Mouse (Mus musculus) embryonic facial prominence, embryonic 11.5 days (tissue): Measurements from ENCODE around the gene Slc2a1. TPM values are rescaled to one million over a fixed set of nuclear protein-coding genes. Genes with fewer than 3 reads are reported as not detected.

ENCODE experiments used
- ATAC-seq: fragments of 200-750 bp; cut with Nextera tagmentation; replicated peaks from 2 replicates; pipeline ENCODE4 v1.8.0; 2017; ENCODE audit warnings: low read depth; ENCODE audit not compliant: insufficient number of reproducible peaks, low FRiP score, low TSS enrichment
- DNase-seq: peaks from one replicate; pipeline ENCODE4 v3.0.0-alpha.2; 2015; ENCODE audit warnings: low spot score
- H3K27ac ChIP-seq: fragments of 300-500 bp; sonication (generic); replicated peaks from 2 replicates; pipeline ENCODE4 v1.5.1; 2014; ENCODE audit warnings: mild to moderate bottlenecking, low read depth, low read length, control low read depth
- H3K27me3 ChIP-seq: fragments of 300-500 bp; sonication (generic); 2 replicates; pipeline ENCODE4 v1.6.1; 2014; ENCODE audit warnings: mild to moderate bottlenecking, low read length, moderate library complexity, mixed read lengths; ENCODE audit not compliant: control insufficient read depth, insufficient read depth
- H3K36me3 ChIP-seq: fragments of 300-500 bp; sonication (generic); replicated peaks from 2 replicates; pipeline ENCODE4 v1.6.1; 2014; ENCODE audit warnings: low read depth, mild to moderate bottlenecking, low read length, moderate library complexity, mixed read lengths; ENCODE audit not compliant: control insufficient read depth, insufficient read depth
- H3K4me1 ChIP-seq: fragments of 300-500 bp; sonication (generic); 2 replicates; pipeline ENCODE4 v1.6.1; 2014; ENCODE audit warnings: low read length, mixed read lengths; ENCODE audit not compliant: control insufficient read depth, insufficient read depth
- H3K4me2 ChIP-seq: fragments of 300-500 bp; sonication (generic); 2 replicates; pipeline ENCODE4 v1.6.1; 2014; ENCODE audit warnings: low read depth, mild to moderate bottlenecking, control low read depth, low read length, moderate library complexity
- H3K4me3 ChIP-seq: fragments of 300-500 bp; sonication (generic); 2 replicates; pipeline ENCODE4 v1.5.1; 2014; ENCODE audit warnings: low read depth, low read length, control low read depth
- H3K9ac ChIP-seq: fragments of 300-500 bp; sonication (generic); replicated peaks from 2 replicates; pipeline ENCODE4 v1.6.1; 2014; ENCODE audit warnings: mild to moderate bottlenecking, control low read depth, low read length
- H3K9me3 ChIP-seq: fragments of 300-500 bp; sonication (generic); replicated peaks from 2 replicates; pipeline ENCODE4 v1.6.1; 2016; ENCODE audit warnings: mild to moderate bottlenecking, low read length, inconsistent platforms, mixed read lengths; ENCODE audit not compliant: control insufficient read depth
- whole genome bisulfite sequencing: fragments of 180-500 bp; shearing (Covaris S2); extraction: QIAGEN DNeasy Blood & Tissue Kit; methylation state at CpG from one replicate; pipeline ENCODE4 v1.1.7; 2014; 5-methylcytosine and 5-hydroxymethylcytosine counted together
- polyA plus RNA-seq: library from polyadenylated mRNA; unstranded; fragments of >200 nt; fragmentation: Nextera tagmentation; extraction: Ambion mirVana; gene quantifications from 2 replicates; pipeline ENCODE4 v1.2.1, GENCODE M21; 2014

The Slc2a1 gene
- 111 and 140 TPM in 2 replicates for polyA plus RNA-seq

DNA sequence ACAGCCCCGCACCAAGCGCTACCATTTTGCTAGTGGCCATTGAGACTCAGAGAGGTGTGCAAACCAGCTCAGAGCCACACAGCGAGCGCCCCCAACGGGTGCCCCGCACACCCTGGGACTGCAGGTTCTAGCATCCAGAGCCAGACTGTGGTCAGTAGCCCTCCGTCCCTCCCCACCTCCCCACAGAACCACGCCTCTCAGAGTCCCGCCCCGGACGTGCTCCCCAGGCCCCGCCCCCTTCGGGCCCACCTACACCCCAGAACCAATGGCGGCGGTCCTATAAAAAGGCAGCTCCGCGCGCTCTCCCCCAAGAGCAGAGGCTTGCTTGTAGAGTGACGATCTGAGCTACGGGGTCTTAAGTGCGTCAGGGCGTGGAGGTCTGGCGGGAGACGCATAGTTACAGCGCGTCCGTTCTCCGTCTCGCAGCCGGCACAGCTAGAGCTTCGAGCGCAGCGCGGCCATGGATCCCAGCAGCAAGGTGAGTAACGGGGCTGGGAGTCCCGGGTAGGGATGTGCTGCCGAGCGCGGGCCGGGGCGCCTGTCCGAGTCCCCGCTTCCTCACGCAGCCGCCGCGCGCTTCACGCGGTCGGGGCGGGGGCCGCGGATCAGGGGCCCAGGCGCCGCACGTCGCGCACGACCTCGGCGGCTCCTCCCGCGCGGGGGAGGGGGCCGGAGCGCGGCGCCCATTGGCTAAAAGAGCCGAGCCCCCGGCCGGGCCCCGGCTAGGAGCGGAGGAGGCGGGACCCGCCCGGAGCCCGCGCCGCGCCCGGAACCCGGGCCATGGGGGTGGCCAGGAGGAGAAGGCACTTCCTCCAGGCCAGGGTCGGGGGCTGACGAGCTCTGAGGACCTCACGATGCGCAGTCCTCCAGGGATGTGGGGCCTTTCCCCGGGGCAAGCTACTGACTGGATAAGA lies at the start of gene Slc2a1:
Gene Slc2a1 (plus strand): TSS at position 217 of the 914 bp plus-strand sequence.
- Histone ChIP-seq H3K27ac (peak within 1 kb of the TSS; percentile 93), H3K4me2 (peak within 1 kb of the TSS; percentile 58), H3K4me1 (peaks cover 3% of the 10 kb centered on the region), H3K36me3 (no peaks in the 10 kb centered on the region), H3K4me3 (peak within 1 kb of the TSS; percentile 76), H3K9me3 (no peaks in the 10 kb centered on the region), H3K27me3 (no peaks in the 10 kb centered on the region), H3K9ac (peak within 1 kb of the TSS; percentile 81)
- WGBS: under 1% methylated on average over 88 of the region's 88 CpGs
- peak; percentile 98 for DNase-seq
- ATAC-seq: peak; percentile 94

DNA sequence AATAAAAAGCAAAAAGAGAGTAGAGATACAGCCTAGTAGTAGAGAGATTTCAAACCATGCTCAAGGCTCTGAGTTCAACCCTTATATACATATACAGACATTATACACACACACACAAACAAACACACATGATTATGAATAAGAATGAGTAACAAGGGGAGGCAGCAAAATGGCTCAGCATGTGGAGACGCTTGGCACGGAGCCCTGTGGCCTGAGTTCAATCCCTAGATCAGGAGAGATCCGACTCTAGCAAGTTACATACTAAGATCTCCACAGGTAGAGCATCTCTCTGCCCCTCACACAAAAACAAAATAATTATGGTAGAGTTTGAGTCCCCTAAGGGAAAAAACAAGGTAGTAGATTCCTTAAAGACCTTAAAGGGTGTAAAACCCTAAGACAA lies 41.7 kb upstream of the Slc2a1 start:
- no peak for DNase-seq
- Histone ChIP-seq H3K36me3 (no peaks in the 10 kb centered on the region), H3K4me1 (no peaks in the 10 kb centered on the region), H3K4me3 (no peak overlapping the region), H3K4me2 (no peak overlapping the region), H3K27ac (no peak overlapping the region), H3K9me3 (no peaks in the 10 kb centered on the region), H3K9ac (no peak overlapping the region), H3K27me3 (peaks cover 3% of the 10 kb centered on the region)
- WGBS: 79% methylated on average over 3 of the region's 3 CpGs
- no peak for ATAC-seq

DNA sequence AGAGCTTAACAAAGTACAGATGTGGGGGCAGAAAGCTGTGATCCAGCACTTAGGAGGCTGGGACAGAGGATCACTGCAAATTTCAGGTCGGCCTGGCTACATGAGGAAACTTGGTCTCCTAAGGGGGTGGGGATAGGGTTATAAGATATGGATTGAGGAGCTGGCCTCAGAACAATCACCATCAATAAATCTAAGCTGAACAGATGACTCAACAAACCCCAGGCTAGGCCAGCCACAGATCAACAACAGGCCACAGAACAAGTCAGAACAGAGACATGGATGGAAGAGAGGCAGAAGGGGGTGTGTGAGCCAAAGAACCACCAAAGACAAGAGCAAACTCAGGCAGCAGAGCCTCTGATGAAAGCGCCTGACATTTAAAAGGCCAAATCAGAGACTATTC lies 41.3 kb upstream of the Slc2a1 start:
- Histone ChIP-seq H3K4me3 (no peak overlapping the region), H3K27ac (no peak overlapping the region)

DNA sequence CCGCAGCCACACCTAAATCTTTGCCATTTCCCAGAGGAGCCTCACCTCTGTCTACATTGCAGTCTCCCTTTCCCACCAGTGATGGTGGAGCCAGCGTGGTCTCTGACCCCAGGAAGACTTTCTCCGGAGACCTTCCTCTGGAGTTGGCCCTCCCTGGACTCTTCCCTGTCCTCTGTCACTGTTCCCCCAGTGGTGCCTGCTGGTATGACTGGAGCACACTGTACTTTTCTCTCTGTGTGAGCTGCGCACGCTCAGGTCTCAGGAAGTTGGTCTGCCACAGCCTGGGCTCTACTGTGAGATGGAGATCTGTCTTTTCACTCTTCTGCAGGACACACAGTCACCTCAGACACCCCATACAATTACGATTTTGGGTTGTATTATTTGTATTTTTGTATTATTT lies 39.6 kb upstream of the Slc2a1 start:
- Histone ChIP-seq H3K9ac (no peak overlapping the region), H3K4me3 (no peak overlapping the region), H3K27ac (no peak overlapping the region), H3K9me3 (no peaks in the 10 kb centered on the region), H3K4me1 (no peaks in the 10 kb centered on the region; the same call in 1 of the 2 replicates), H3K4me2 (no peak overlapping the region), H3K27me3 (peaks cover 4% of the 10 kb centered on the region), H3K36me3 (no peaks in the 10 kb centered on the region)
- no peak for ATAC-seq
- WGBS: 64% methylated on average over 6 of the region's 6 CpGs
- DNase-seq: peak; percentile 40

More for the DNA sequence above, 41.3 kb upstream of the Slc2a1 start:
- WGBS: 60% methylated on average over 2 of the region's 2 CpGs
- Histone ChIP-seq H3K36me3 (no peaks in the 10 kb centered on the region), H3K9ac (no peak overlapping the region), H3K4me1 (no peaks in the 10 kb centered on the region), H3K4me2 (no peak overlapping the region), H3K9me3 (no peaks in the 10 kb centered on the region), H3K27me3 (peaks cover 4% of the 10 kb centered on the region)
- ATAC-seq (no peak), DNase-seq (no peak)

DNA sequence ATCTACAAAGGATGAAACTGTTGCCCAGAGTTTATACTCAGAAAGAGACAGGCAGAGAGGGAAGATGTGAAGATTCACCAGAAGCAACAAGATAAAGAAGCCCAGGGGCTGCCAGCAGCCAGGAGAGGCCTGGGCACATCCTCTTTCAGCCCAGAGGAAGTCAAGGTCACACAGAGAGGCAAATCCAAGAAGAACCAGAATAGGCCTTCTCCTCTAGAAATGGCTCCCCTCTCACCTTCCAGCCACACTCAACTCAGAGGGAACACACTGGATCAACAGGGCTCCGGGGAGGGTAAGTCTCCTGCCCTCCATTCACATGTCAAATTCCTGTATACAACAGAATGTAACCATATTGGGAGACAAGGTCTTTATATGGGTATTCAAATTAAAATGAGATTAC lies 38.3 kb upstream of the Slc2a1 start:
- H3K9me3 ChIP-seq: no peaks in the 10 kb centered on the region
- peaks cover 4% of the 10 kb centered on the region for H3K27me3 ChIP-seq
- no peaks in the 10 kb centered on the region; the same call in 1 of the 2 replicates for H3K4me1 ChIP-seq
- H3K4me3 ChIP-seq: no peak overlapping the region
- ATAC-seq (no peak), DNase-seq (no peak)
- H3K9ac ChIP-seq: no peak overlapping the region
- 50% methylated on average over 1 of the region's 1 CpGs for WGBS
- no peak overlapping the region for H3K4me2 ChIP-seq
- H3K27ac ChIP-seq: no peak overlapping the region
- H3K36me3 ChIP-seq: no peaks in the 10 kb centered on the region

DNA sequence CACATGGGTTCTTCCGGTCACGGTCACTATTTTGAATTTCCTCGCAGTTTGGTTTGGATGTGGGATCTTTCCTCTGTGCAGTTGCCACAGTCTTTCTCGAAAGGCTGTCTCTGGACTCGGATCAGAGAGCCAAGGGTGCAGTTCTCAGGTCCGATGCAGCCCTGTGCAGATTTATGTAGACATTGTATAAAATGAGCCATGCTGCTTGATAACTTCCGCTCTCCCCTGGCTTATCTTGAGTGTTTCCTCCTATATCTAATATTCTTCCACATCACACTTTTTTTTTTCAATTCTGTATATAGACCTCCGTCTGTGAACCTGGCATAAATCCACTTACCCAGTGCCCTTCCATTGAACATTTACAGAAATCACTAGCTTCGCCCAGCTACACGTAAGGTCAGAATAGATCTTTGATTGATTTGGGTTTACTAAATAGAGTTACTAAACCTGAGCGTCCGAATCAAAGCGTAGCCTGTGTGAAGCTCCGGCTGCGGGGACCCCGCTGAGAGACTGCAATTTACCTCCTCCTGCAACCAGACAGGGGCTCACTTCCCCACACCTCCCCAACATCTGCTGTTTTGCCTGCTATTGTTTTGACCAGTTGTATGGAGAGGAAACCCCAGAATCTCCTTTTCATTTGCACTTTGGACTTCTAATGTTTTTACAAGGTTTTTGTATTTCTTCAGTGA lies 37.4 kb upstream of the Slc2a1 start:
- Histone ChIP-seq H3K9me3 (no peaks in the 10 kb centered on the region), H3K4me2 (no peak overlapping the region), H3K4me3 (no peak overlapping the region), H3K36me3 (no peaks in the 10 kb centered on the region), H3K27ac (no peak overlapping the region), H3K4me1 (no peaks in the 10 kb centered on the region; the same call in 1 of the 2 replicates), H3K27me3 (peaks cover 4% of the 10 kb centered on the region), H3K9ac (no peak overlapping the region)
- DNase-seq: no peak
- ATAC-seq: no peak
- WGBS: 19% methylated on average over 16 of the region's 16 CpGs

DNA sequence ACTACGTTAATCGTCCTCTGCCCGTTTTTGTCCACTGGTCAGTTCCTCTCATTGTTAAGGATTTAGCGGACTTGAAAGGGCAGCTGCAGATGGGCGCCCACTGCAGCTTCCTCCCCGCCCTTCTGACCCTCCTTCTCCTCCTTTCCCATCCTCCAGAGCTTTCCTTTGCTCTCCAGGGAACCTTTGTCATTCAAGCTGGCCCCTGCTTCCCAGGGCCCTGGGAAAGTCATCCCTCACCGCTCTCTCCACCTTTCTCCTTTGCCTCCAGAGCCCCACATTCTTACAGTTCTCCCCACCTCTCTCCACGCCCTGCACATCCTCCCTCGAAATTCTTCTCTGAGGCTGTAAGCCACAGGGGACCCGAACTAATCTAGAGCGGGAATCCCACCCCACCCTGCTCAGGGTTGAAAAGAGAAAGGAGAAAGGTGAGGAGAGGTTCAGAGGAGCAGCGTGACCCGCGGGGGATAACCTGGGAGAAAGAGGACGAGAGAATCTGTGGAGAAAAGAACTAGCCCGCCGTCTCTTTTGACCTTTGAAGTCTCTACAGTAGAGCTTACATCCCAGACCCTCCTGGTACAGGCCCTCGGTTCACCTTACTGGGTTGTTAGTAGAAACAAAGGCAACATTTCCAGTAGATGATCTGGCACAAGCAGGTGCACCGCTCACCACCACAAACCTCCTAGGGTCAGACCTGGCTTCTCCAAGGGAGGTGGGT lies 36.7 kb upstream of the Slc2a1 start:
- no peaks in the 10 kb centered on the region for H3K36me3 ChIP-seq
- ATAC-seq: no peak
- H3K4me1 ChIP-seq: no peaks in the 10 kb centered on the region; the same call in 1 of the 2 replicates
- H3K9me3 ChIP-seq: no peaks in the 10 kb centered on the region
- H3K9ac ChIP-seq: 0 out of 2 replicates have a peak overlapping the region, but pooled peaks have one; percentile 18
- 5% methylated on average over 19 of the region's 19 CpGs for WGBS
- H3K27ac ChIP-seq: 0 out of 2 replicates have a peak overlapping the region, but pooled peaks have one; percentile 1
- no peak overlapping the region for H3K4me2 ChIP-seq
- H3K27me3 ChIP-seq: peaks cover 4% of the 10 kb centered on the region
- no peak overlapping the region for H3K4me3 ChIP-seq
- DNase-seq: peak; percentile 35
